Mouse (Mus musculus): ENCODE measurements around the gene Gm3055. TPM values are rescaled to one million over a fixed set of nuclear protein-coding genes. Genes with fewer than 3 reads are reported as not detected.
"Not testable (repeated sequence)": the region's sequence is repeated elsewhere in the genome, so short reads cannot be mapped to it uniquely, and the experiment has no call there.

Gm3055 gene
- 3.7 and 3.8 TPM in 2 replicates for polyA plus RNA-seq (2012; rRNA removed)

DNA sequence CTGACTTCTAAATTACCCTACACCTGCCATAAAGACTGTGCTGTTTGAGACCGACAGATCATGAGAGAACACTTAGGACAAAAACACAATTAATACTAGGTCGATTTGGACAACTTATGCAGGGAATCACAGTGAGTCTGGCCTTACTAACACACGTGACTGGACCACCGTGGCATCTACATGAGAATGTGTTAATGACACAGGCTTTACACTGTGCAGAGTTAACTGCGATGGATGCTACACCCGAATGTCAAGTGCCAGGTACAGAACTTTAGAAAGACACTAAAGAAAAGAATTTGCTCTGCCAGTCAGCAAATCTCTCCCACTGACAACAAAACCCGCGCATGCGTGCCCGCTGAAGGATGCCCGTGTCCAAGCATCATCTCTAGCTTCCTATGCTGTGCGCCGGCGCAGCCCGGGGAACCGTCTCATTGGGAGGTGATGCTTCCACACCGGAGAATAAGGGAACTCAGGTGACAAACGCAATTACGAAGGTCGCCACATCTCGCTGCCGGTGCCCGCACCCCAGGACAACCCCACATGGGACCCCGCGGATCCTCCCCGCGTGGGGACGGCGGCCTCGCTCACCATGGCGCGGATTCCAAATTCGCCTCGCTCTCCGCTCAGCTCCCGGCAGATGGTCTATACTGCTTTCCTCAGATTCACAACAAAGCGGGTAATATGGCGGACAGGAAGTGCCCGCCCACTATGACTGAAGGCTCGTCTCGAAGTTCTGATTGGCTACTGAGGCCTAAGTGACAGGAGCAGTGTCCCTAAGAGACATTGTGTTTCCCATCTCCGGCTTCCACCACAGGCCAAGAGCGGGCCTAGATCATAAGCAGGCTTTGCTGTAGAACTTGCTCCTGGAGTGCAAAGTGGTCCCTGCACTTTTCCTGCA lies at the start of gene Gm3055:
Gm3055 (minus strand) TSS at position 656 of the 898 bp plus-strand sequence.
- not testable (repeated sequence) for DNase-seq (ENCODE audit: low spot score)

DNA sequence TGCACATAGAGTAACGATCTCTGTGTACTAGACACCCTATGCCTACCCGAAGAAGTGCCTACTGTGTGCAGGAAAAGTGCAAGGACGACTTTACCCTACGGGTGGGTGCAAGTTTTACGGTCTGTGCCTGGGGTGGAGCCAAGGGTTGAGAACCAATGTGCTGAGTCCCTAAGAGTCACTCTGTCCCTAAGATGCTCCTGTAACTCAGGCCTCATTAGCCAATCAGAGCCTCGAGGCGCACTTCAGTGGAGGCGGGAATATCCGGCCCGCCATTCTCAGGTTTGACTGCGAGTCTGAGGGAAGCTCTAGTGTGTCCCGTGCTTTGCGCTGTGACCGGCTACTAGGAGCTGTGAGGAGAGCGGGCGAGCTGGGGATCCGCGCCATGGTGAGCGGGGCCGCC lies 40.9 kb upstream of the Gm3055 start, which contains the start of gene Gm4767:
Gm4767 (plus strand) TSS at position 288 of the 400 bp plus-strand sequence.
- not testable (repeated sequence) for DNase-seq (ENCODE audit: low spot score)

DNA sequence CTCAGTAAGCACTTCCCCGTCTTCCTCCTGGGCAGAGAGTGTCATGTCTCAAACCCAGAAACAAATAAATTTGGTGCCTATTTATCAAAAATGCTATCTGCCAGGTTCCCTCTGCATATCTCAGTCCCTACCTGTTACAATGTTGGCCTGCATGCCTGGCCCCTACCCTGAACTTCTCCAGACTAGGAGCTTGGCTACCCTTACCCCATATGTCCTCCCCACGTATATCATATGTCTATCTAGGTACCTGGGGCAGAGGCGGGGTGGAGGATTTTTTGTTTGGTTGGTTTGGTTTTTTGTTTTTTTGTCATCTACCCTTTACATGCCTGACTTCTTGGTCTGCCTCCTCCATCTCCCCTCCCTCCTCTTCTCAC lies 430 bp upstream of the Gm3055 start:
- DNase-seq (ENCODE audit: low spot score), result not testable (repeated sequence)

DNA sequence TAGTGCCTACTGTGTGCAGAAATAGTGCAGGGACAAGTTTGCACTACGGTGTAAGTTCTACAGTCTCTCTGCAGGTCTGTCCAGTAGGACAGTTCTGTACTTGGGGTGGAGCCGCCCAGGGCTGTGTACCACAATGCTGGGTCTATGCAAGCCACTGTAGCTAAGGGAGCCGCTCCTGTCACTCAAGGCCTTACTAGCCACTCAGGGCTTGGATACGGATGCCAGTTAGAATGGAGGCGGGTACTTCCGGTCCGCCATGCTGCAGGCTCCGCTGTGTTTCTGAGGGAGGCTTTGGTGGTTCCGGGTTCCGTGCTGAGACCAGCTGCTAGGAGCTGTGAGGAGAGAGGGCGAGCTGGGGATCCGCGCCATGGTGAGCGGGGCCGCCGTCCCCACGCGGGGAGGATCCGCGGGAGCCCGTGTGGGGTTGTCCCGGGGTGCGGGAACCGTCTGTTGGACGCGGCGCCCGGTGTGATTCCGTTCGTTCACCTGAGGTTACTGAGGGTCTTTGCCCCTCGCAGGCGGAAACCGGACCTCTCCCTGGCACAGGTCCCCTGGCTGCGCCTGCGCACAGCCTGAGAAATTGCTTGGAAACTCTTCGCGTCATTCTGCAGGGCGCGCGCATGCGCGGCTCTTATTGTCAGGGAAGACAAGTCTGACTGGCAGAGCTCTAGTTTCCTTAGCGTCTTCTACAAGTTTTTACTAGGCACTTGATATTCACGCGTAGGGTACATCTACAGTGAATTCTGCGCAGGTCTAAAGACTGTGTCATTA lies 66.2 kb downstream of the Gm3055 start, which contains the start of gene Zfp433:
Zfp433 (plus strand) TSS at position 295 of the 771 bp plus-strand sequence.
- not testable (repeated sequence) for DNase-seq (ENCODE audit: low spot score)

Other genes starting within 250 kb of the Gm3055 start
- gene Gna15, start 246.9 kb downstream of the Gm3055 start, polyA plus RNA-seq (2012; rRNA removed), result 16.1 and 16.2 TPM in 2 replicates
- gene Gna11, start 226.0 kb downstream of the Gm3055 start, polyA plus RNA-seq (2012; rRNA removed), result 84.0 and 88.5 TPM in 2 replicates
- 385 and 562 TPM in 2 replicates for gene Aes, start 211.7 kb downstream of the Gm3055 start, polyA plus RNA-seq (2012; rRNA removed)
- gene Tle2, start 196.6 kb downstream of the Gm3055 start, polyA plus RNA-seq (2012; rRNA removed), result 67.4 and 93.4 TPM in 2 replicates
- gene Tle6, start 170.1 kb downstream of the Gm3055 start, polyA plus RNA-seq (2012; rRNA removed), result 38.1 and 47.5 TPM in 2 replicates
- gene BC025920, start 164.9 kb downstream of the Gm3055 start, polyA plus RNA-seq (2012; rRNA removed), result 2.2 and 2.3 TPM in 2 replicates
- gene Sirt6, start 143.4 kb downstream of the Gm3055 start, polyA plus RNA-seq (2012; rRNA removed), result 21.3 and 21.5 TPM in 2 replicates
- 31.0 and 37.3 TPM in 2 replicates for gene Ankrd24, start 142.6 kb downstream of the Gm3055 start, polyA plus RNA-seq (2012; rRNA removed)
- gene Gm10778, start 122.1 kb downstream of the Gm3055 start, polyA plus RNA-seq (2012; rRNA removed), result 3.0 and 3.1 TPM in 2 replicates
- 5.4 and 5.9 TPM in 2 replicates for gene Zfp433, start 66.3 kb downstream of the Gm3055 start, polyA plus RNA-seq (2012; rRNA removed)
- gene Gm4767, start 41.0 kb upstream of the Gm3055 start, polyA plus RNA-seq (2012; rRNA removed), result 1.0 and 1.1 TPM in 2 replicates
- 5.6 and 6.8 TPM in 2 replicates for gene Gm32687, start 92.8 kb upstream of the Gm3055 start, polyA plus RNA-seq (2012; rRNA removed)
- gene Zfp781, start 159.3 kb upstream of the Gm3055 start, polyA plus RNA-seq (2012; rRNA removed), result 1.3 and 2.0 TPM in 2 replicates

All from urinary bladder, adult 2 months (tissue).